In genomic region chr9:70834730-70835154, GRCm38 (mm10) we compare ENCODE assay signal across 8 mouse cellular contexts.
DNase-seq lines count a peak whose midpoint lies in the region; ATAC-seq and TF ChIP-seq lines count a peak whose summit lies in the region.

No protein-coding gene starts in this region.

- 23% methylated on average over 4 of the region's 4 CpGs for WGBS in heart, embryonic 12.5 days
- 13% methylated on average over 4 of the region's 4 CpGs for WGBS in lung, embryonic 16.5 days

- TF ChIP-seq RAD21 in MEL (IDR thresholded peaks at IDR 0.05; ENCODE audit: low read depth, low read length), result no peak; the same call in none of the 2 replicates

- no peaks in the 10 kb centered on the region for H3K27me3 ChIP-seq in MEL (ENCODE audit: control insufficient read depth in 1 of 2, insufficient read depth in 2 of 2, low read length in 2 of 2)
- no peaks in the 10 kb centered on the region for H3K27me3 ChIP-seq in heart, embryonic 12.5 days (replicated peaks)
- no peaks in the 10 kb centered on the region for H3K27me3 ChIP-seq in lung, embryonic 16.5 days (ENCODE audit: control insufficient read depth, insufficient read depth, low read depth, low read length)

- TF ChIP-seq EP300 in MEL (IDR thresholded peaks at IDR 0.05; ENCODE audit: low read depth in 1 of 2, low read length in 2 of 2), result peak; percentile 98 to 99

- H3K36me3 ChIP-seq in MEL (ENCODE audit: control insufficient read depth in 1 of 2, insufficient read depth in 2 of 2, low read length in 2 of 2), result peaks cover 0 to 49% of the 10 kb centered on the region in 2 experiments; a peak in 2 of 4 replicates
- no peaks in the 10 kb centered on the region for H3K36me3 ChIP-seq in heart, embryonic 12.5 days
- no peaks in the 10 kb centered on the region for H3K36me3 ChIP-seq in lung, embryonic 16.5 days (ENCODE audit: control insufficient read depth, insufficient read depth, low read length)

- H3K27ac ChIP-seq in MEL (ENCODE audit: control insufficient read depth, low read depth, low read length), result peak overlapping the region; percentile 98
- H3K27ac ChIP-seq in heart, embryonic 12.5 days (ENCODE audit: poor library complexity, severe bottlenecking), result peak overlapping the region; percentile 86
- peak overlapping the region; percentile 80 for H3K27ac ChIP-seq in lung, embryonic 16.5 days (ENCODE audit: low read length)

- H3K9me3 ChIP-seq in MEL (replicated peaks; ENCODE audit: insufficient read depth, low read length), result no peaks in the 10 kb centered on the region
- no peaks in the 10 kb centered on the region for H3K9me3 ChIP-seq in heart, embryonic 12.5 days (replicated peaks)
- no peaks in the 10 kb centered on the region for H3K9me3 ChIP-seq in lung, embryonic 16.5 days (ENCODE audit: control insufficient read depth, low read length)

- peak; percentile 9 for DNase-seq in cerebellum, adult 11 months
- no peak for DNase-seq in cerebellum, adult 8-10 months
- DNase-seq in MEL (ENCODE audit: low read depth, low spot score), result peak; percentile 100
- peak; percentile 12 to 21 for DNase-seq in cerebellum, postnatal 36 days
- DNase-seq in kidney, postnatal 4 days, result peak; percentile 85 to 90
- peak; percentile 92 to 94 for DNase-seq in spleen, postnatal 14 days (ENCODE audit: low spot score in 2 of 2)

- ATAC-seq in heart, embryonic 12.5 days (ENCODE audit: insufficient number of reproducible peaks, low FRiP score), result peak; percentile 89
- peak; percentile 91 for ATAC-seq in lung, embryonic 16.5 days (ENCODE audit: low read depth)

- H3K4me1 ChIP-seq in MEL (ENCODE audit: control insufficient read depth in 1 of 2, insufficient read depth in 2 of 2, low read length in 2 of 2), result peaks cover 19 to 60% of the 10 kb centered on the region in 2 experiments
- peaks cover 55% of the 10 kb centered on the region for H3K4me1 ChIP-seq in heart, embryonic 12.5 days (replicated peaks)
- H3K4me1 ChIP-seq in lung, embryonic 16.5 days (replicated peaks; ENCODE audit: control insufficient read depth, insufficient read depth, low read length), result peaks cover 11% of the 10 kb centered on the region; the same call in 1 of the 2 replicates

- H3K4me3 ChIP-seq in MEL (ENCODE audit: control insufficient read depth in 1 of 2, insufficient read depth in 1 of 2, low read depth in 2 of 2, low read length in 2 of 2), result peak overlapping the region; percentile 13 to 39
- no peak overlapping the region for H3K4me3 ChIP-seq in heart, embryonic 12.5 days
- no peak overlapping the region for H3K4me3 ChIP-seq in lung, embryonic 16.5 days (ENCODE audit: low read length)

- peak overlapping the region; percentile 59 for H3K9ac ChIP-seq in MEL (ENCODE audit: control insufficient read depth, low read depth, low read length, poor library complexity, severe bottlenecking)
- no peak overlapping the region for H3K9ac ChIP-seq in heart, embryonic 12.5 days
- H3K9ac ChIP-seq in lung, embryonic 16.5 days (ENCODE audit: low read length), result no peak overlapping the region

- H3K4me2 ChIP-seq in heart, embryonic 12.5 days, result no peak overlapping the region
- H3K4me2 ChIP-seq in lung, embryonic 16.5 days (ENCODE audit: low read depth, low read length), result no peak overlapping the region

- TF ChIP-seq CTCF in MEL (IDR thresholded peaks at IDR 0.05 in 2 of 3, conservative IDR thresholded peaks at IDR 0.05 in 1 of 3; ENCODE audit: control insufficient read depth in 1 of 3, insufficient read depth in 1 of 3, low read depth in 2 of 3, low read length in 3 of 3, poor library complexity in 1 of 3, severe bottlenecking in 1 of 3), result no peak

- H3K79me2 ChIP-seq in MEL (ENCODE audit: control insufficient read depth, insufficient read depth, low read length, poor library complexity), result no peaks in the 10 kb centered on the region

- TF ChIP-seq POLR2A in MEL (IDR thresholded peaks at IDR 0.05; ENCODE audit: control insufficient read depth in 1 of 2, insufficient read depth in 1 of 2, low read depth in 1 of 2, low read length in 2 of 2, poor library complexity in 1 of 2), result peak in 1 of 2 experiments; percentile 52; a peak in 2 of 4 replicates

TF ChIP-seq in MEL, 35 proteins besides CTCF, POLR2A, EP300 and RAD21:
- TF ChIP-seq NELFE (IDR thresholded peaks at IDR 0.05; ENCODE audit: low read depth, low read length) (no peak; the same call in 1 of the 2 replicates), RCOR1 (IDR thresholded peaks at IDR 0.05; ENCODE audit: low read depth, low read length) (peak; percentile 85), TAL1 (IDR thresholded peaks at IDR 0.05; ENCODE audit: low read length) (peak; percentile 99), SMC3 (IDR thresholded peaks at IDR 0.05; ENCODE audit: low read depth, low read length) (no peak), USF2 (IDR thresholded peaks at IDR 0.05; ENCODE audit: borderline replicate concordance in 1 of 2, insufficient read depth in 1 of 2, low read depth in 1 of 2, low read length in 2 of 2) (no peak), JUND (IDR thresholded peaks at IDR 0.05; ENCODE audit: low read depth, low read length) (peak; percentile 94), MAZ (IDR thresholded peaks at IDR 0.05; ENCODE audit: low read depth, low read length) (peak; percentile 96), ZKSCAN1 (IDR thresholded peaks at IDR 0.05; ENCODE audit: low read depth, low read length) (no peak), GABPA (IDR thresholded peaks at IDR 0.05; ENCODE audit: low read depth, low read length) (no peak), MXI1 (IDR thresholded peaks at IDR 0.05; ENCODE audit: low read depth, low read length) (peak; percentile 83), E2F4 (IDR thresholded peaks at IDR 0.05; ENCODE audit: borderline replicate concordance, low read depth, low read length) (no peak), GATA1 (IDR thresholded peaks at IDR 0.05; ENCODE audit: low read depth, low read length) (peak; percentile 97), BHLHE40 (IDR thresholded peaks at IDR 0.05; ENCODE audit: borderline replicate concordance, low read depth, low read length) (peak; percentile 74; the same call in 1 of the 2 replicates), ETS1 (IDR thresholded peaks at IDR 0.05; ENCODE audit: low read depth, low read length) (peak; percentile 99), ZNF384 (IDR thresholded peaks at IDR 0.05; ENCODE audit: low read depth, low read length) (no peak), KAT2A (conservative IDR thresholded peaks at IDR 0.05; ENCODE audit: low read depth, low read length) (no peak), HCFC1 (IDR thresholded peaks at IDR 0.05; ENCODE audit: low read depth, low read length) (peak; percentile 52; the same call in 1 of the 2 replicates), MYC (IDR thresholded peaks at IDR 0.05; ENCODE audit: low read depth, low read length) (peak; percentile 86), CHD1 (IDR thresholded peaks at IDR 0.05; ENCODE audit: low read depth, low read length) (no peak), ZMIZ1 (IDR thresholded peaks at IDR 0.05; ENCODE audit: low read depth, low read length) (peak; percentile 71), MAFK (IDR thresholded peaks at IDR 0.05; ENCODE audit: borderline replicate concordance, low read depth, low read length) (peak; percentile 84; the same call in 1 of the 2 replicates), SIN3A (IDR thresholded peaks at IDR 0.05; ENCODE audit: low read length) (peak; percentile 94), POLR2AphosphoS5 (IDR thresholded peaks at IDR 0.05; ENCODE audit: borderline replicate concordance, low read depth, low read length) (no peak), ZC3H11A (IDR thresholded peaks at IDR 0.05; ENCODE audit: low read depth, low read length) (no peak), MAX (IDR thresholded peaks at IDR 0.05; ENCODE audit: low read length) (peak; percentile 77), MYB (IDR thresholded peaks at IDR 0.05; ENCODE audit: low read depth, low read length) (peak; percentile 53), UBTF (IDR thresholded peaks at IDR 0.05; ENCODE audit: borderline replicate concordance, insufficient read depth, low read depth, low read length) (no peak), USF1 (IDR thresholded peaks at IDR 0.05; ENCODE audit: low read depth, low read length) (peak; percentile 64; the same call in 1 of the 2 replicates), TCF12 (IDR thresholded peaks at IDR 0.05; ENCODE audit: low read depth, low read length) (peak; percentile 99), TBP (IDR thresholded peaks at IDR 0.05; ENCODE audit: low read depth, low read length) (peak; percentile 69), POLR2AphosphoS2 (IDR thresholded peaks at IDR 0.05; ENCODE audit: low read length) (peak; percentile 90), NRF1 (IDR thresholded peaks at IDR 0.05; ENCODE audit: insufficient read depth, low read depth, low read length, poor library complexity, severe bottlenecking) (no peak), CHD2 (IDR thresholded peaks at IDR 0.05; ENCODE audit: low read length) (peak; percentile 80), ELF1 (IDR thresholded peaks at IDR 0.05; ENCODE audit: low read depth, low read length) (peak; percentile 59; the same call in 1 of the 2 replicates), MEF2A (IDR thresholded peaks at IDR 0.05; ENCODE audit: extremely low read depth, insufficient replicate concordance, low read depth, low read length, poor library complexity, severe bottlenecking) (0 out of 2 replicates have a peak, but pooled peaks have one; percentile 17)

Comparison
In these comparisons a context has a peak if more than half of its experiments do, and no peak if none do; other contexts are left out.
1. H3K4me3 ChIP-seq: peak in MEL (2 of 2); none in heart, embryonic 12.5 days (single experiment) and lung, embryonic 16.5 days (single experiment).
2. Peak in every context shown above with its lines, with median percentiles within 50 percentile points of each other: H3K27ac ChIP-seq.